Mouse (Mus musculus) gonadal fat pad, adult 2 months (tissue): Measurements from ENCODE around the gene Gm5157. TPM values are rescaled to one million over a fixed set of nuclear protein-coding genes. Genes with fewer than 3 reads are reported as not detected.
"Not testable (repeated sequence)": the region's sequence is repeated elsewhere in the genome, so short reads cannot be mapped to it uniquely, and the experiment has no call there.

Experiments used
- DNase-seq: peaks from one replicate; pipeline ENCODE4 v3.0.0-alpha.2; 2012; ENCODE audit warnings: low read depth
- polyA plus RNA-seq: library from polyadenylated mRNA; depleted of rRNA; stranded (reverse); fragments of >200 nt; gene quantifications from 2 replicates; pipeline ENCODE4 v1.2.3, GENCODE M21; 2012; rRNA removed

The Gm5157 gene
- not detected in 2 replicates for polyA plus RNA-seq

DNA sequence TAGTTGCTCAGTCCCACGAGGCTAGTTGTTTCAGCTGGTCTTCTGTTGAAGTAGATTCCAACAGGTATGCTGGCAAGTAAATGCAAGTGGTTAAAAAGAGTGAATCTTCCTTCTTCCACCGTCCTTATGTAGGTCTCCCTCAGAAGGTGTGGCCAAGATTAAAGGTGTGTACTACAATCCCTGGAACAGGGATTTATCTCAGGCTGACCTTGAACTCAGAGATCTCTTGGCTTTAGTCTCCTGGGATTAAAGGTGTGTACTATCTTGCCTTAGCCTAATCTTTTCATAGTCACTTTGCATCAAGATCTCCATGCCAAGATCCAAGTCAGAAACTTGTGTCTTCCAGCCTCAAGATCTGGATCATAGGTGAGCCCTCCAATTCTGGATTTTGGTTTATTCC lies at the start of gene Gm5157:
TSS of gene Gm5157 (minus strand) at position 101 of the 400 bp plus-strand sequence.
- DNase-seq: not testable (repeated sequence)

DNA sequence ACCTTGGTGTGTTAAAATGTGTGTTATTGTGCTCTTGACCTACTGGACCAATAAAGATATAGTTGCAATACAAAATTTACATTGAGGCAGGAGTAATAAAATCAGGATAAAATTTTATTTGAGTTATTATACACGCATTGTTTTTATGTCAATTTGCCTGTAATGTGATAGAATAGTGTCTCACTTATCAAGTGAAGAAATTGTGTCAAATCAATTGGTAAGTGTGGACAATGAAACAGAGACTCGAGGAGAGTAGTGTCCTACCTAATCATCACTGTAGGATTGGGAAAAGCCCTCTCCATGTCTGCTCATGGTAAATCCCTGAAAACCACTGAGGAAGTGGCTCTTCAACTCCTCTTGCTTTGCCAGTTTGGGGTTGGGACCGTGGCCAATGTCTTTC lies 28.3 kb downstream of the Gm5157 start, which contains the start of gene Vmn1r123:
TSS of gene Vmn1r123 (plus strand) at position 301 of the 400 bp plus-strand sequence.
- DNase-seq: not testable (repeated sequence)

Other genes starting within 250 kb of the Gm5157 start
- gene Vmn1r119, start 178.0 kb downstream of the Gm5157 start, polyA plus RNA-seq: not detected in 2 replicates
- gene Vmn1r120, start 136.6 kb downstream of the Gm5157 start, polyA plus RNA-seq: not detected in 2 replicates
- not detected in 2 replicates for gene Vmn1r121, start 91.9 kb downstream of the Gm5157 start, polyA plus RNA-seq
- not detected in 2 replicates for gene Vmn1r122, start 56.3 kb downstream of the Gm5157 start, polyA plus RNA-seq
- not detected in 2 replicates for gene Vmn1r123, start 28.2 kb downstream of the Gm5157 start, polyA plus RNA-seq
- gene Vmn1r124, start 70.2 kb upstream of the Gm5157 start, polyA plus RNA-seq: not detected in 2 replicates
- gene Vmn1r125, start 81.8 kb upstream of the Gm5157 start, polyA plus RNA-seq: not detected in 2 replicates
- gene Vmn1r126, start 111.0 kb upstream of the Gm5157 start, polyA plus RNA-seq: not detected in 2 replicates
- gene Vmn1r127, start 129.4 kb upstream of the Gm5157 start, polyA plus RNA-seq: not detected in 2 replicates
- gene Vmn1r128, start 158.9 kb upstream of the Gm5157 start, polyA plus RNA-seq: not detected in 2 replicates
- gene Vmn1r129, start 170.9 kb upstream of the Gm5157 start, polyA plus RNA-seq: not detected in 2 replicates
- gene Gm6882, start 242.3 kb upstream of the Gm5157 start, polyA plus RNA-seq: not detected in 2 replicates